Mouse (Mus musculus) olfactory bulb, adult 2 months (tissue): ENCODE measurements around the gene Tmc8. TPM values are rescaled to one million over a fixed set of nuclear protein-coding genes. Genes with fewer than 3 reads are reported as not detected.

Experiments
- H3K27ac ChIP-seq: fragments of 200-500 bp; 2 replicates; pipeline ENCODE4 v1.5.1; 2012; ENCODE audit warnings: low read depth, low read length; ENCODE audit not compliant: insufficient read depth
- H3K4me1 ChIP-seq: fragments of 200-500 bp; 2 replicates; pipeline ENCODE4 v1.6.1; 2012; ENCODE audit warnings: low read length; ENCODE audit not compliant: control insufficient read depth, insufficient read depth
- H3K4me3 ChIP-seq: fragments of 200-500 bp; 2 replicates; pipeline ENCODE4 v1.5.1; 2012; ENCODE audit warnings: mild to moderate bottlenecking, low read depth, low read length, moderate library complexity; ENCODE audit not compliant: insufficient read depth
- CTCF ChIP-seq: fragments of 200-500 bp; IDR thresholded peaks from 2 replicates; pipeline ENCODE4 v1.5.1; 2012; ENCODE audit warnings: low read depth, mild to moderate bottlenecking, low read length, moderate library complexity; ENCODE audit not compliant: insufficient read depth
- POLR2A ChIP-seq: fragments of 200-500 bp; IDR thresholded peaks from 2 replicates; pipeline ENCODE4 v1.6.1; 2012; ENCODE audit warnings: mild to moderate bottlenecking, low read depth, low read length, moderate library complexity; ENCODE audit not compliant: insufficient read depth
- WGBS: fragments of 180-500 bp; shearing (Covaris S2); methylation state at CpG from one replicate; pipeline ENCODE4 v1.1.7; 2018; 5-methylcytosine and 5-hydroxymethylcytosine counted together
- polyA plus RNA-seq: library from polyadenylated mRNA; stranded (reverse); fragments of >200 nt; gene quantifications from 2 replicates; pipeline ENCODE4 v1.2.4, GENCODE M21; 2012; ENCODE audit warnings: low replicate concordance; ENCODE audit not compliant: missing spikeins, insufficient read depth, insufficient read length

Tmc8 gene
- polyA plus RNA-seq, 1 experiment: not detected

DNA sequence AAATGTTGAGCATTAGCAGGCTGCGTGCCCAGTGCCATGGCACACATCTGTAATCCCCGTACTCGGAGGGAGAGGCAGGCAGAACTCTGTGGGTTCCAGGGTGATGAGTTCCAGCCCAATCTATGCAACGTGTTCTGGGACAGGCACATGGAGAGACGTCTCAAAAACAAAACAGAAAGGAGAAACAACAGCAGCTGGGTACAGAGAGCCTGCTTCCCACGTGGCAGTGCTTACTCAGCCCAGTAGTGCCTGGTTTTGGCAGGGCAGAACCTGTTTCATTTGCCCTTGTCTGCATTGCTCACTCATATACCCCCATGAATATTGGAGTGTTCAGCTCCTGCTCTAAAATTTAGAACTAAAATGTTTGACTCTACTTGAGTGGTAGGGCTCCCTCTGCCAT, 30.3 kb upstream of the Tmc8 start:
- no peak overlapping the region for H3K4me3 ChIP-seq
- TF ChIP-seq POLR2A (no peak), CTCF (no peak)
- H3K27ac ChIP-seq: no peak overlapping the region
- no peaks in the 10 kb centered on the region for H3K4me1 ChIP-seq
- 72% methylated on average over 6 of the region's 6 CpGs for WGBS

DNA sequence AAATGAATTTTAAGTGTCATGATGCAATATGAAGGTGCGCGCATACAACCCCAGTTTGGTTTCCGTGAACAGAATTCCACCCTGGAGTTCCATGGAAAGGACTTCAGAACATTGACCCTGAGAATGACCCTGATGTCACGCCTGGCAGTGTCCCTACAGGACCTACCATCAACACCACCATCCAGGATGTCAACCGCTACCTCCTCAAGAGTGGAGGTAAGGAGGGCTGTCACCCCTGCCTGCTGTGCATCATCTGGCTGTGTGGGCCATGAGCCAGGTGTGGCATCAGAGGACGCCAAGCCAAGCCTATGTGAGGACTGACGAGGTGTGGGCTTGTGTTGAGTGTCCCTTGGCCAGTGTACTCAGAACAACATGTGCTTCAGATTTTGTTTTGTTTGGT, 26.0 kb upstream of the Tmc8 start:
- H3K27ac ChIP-seq: no peak overlapping the region
- H3K4me3 ChIP-seq: no peak overlapping the region
- WGBS: over 99% methylated on average over 7 of the region's 7 CpGs
- no peak for TF ChIP-seq CTCF
- H3K4me1 ChIP-seq: peaks cover 6% of the 10 kb centered on the region; the same call in 1 of the 2 replicates

DNA sequence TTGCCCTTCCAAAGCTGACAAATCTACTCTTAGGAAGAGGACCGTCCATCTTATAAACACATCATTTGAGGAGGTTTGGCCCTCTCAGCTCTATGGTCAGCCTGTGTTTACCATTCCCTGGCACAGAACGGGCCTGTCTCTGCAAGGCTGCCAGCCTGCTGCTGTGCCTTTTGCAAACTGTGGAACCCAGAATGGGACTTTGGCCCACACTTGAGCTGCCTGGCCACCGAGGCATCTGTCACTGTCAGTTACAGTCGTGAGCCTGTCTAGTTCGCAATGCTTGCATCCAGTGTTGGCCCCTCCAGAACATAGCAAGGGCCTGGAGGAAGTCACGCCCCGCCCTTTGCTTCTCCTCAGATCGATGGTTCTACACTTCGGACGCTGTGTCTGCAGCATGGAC, 22.6 kb upstream of the Tmc8 start:
- TF ChIP-seq CTCF (no peak), POLR2A (no peak)
- 87% methylated on average over 10 of the region's 10 CpGs for WGBS
- Histone ChIP-seq H3K27ac (no peak overlapping the region), H3K4me3 (no peak overlapping the region), H3K4me1 (peaks cover 8% of the 10 kb centered on the region; the same call in 1 of the 2 replicates)

DNA sequence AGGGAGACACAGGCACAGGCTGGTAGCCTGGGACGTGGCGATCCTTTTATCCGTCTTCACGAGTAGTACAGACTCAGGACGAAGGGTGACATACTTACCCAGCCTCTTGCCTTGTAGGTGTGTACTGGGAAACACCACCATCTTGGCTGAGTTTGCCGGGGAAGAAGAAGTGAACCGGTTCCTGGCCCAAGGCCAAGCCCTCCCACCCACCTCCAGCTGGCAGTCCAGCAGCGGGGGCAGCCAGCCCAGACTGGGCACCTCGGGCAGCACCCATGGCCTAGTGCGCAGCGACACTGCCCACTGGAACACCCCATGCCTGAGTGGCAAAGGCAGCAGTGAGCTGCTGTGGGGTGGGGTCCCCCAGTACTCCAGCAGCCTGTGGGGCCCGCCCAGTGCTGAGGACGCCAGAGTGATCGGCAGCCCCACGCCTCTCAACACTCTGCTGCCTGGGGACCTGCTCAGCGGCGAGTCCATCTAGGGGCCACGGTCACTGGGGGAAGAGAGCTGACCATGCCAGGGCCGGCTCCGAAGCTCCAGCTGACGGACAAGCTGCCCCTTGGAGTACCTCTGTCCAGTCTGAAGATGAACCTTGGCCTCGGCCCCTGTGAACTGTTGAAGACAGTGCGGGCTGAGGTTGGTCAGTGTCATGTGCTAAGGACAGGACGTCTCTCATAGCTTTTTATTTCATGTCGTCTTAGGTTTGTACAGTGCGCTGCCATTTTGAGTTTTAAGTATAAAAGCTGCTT, 21.3 kb upstream of the Tmc8 start:
- 81% methylated on average over 26 of the region's 26 CpGs for WGBS
- TF ChIP-seq CTCF (no peak), POLR2A (no peak)
- Histone ChIP-seq H3K27ac (no peak overlapping the region), H3K4me3 (no peak overlapping the region), H3K4me1 (peaks cover 8% of the 10 kb centered on the region; the same call in 1 of the 2 replicates)

DNA sequence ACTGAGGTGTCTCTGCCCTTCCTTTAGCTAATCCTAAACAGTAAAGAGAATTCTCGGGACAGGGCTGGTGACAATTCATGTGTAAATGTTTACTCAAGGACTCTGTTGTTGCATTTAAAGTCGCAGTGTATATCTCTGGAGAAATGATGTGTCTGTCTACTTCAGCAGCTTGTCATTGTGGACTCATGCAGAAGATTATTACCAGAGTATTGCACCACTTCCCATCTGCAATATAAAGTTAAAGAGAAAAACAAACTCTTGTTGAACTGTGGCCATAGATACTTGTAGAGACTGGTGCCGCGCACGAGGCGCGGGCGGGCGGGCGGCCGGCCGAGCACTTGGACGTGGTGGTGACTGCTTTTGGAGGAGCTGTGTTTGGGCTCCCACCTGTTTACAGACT, 20.1 kb upstream of the Tmc8 start:
- no peak overlapping the region for H3K27ac ChIP-seq
- H3K4me3 ChIP-seq: no peak overlapping the region
- 91% methylated on average over 13 of the region's 13 CpGs for WGBS
- no peak for TF ChIP-seq POLR2A
- no peak for TF ChIP-seq CTCF
- peaks cover 8% of the 10 kb centered on the region; the same call in 1 of the 2 replicates for H3K4me1 ChIP-seq

DNA sequence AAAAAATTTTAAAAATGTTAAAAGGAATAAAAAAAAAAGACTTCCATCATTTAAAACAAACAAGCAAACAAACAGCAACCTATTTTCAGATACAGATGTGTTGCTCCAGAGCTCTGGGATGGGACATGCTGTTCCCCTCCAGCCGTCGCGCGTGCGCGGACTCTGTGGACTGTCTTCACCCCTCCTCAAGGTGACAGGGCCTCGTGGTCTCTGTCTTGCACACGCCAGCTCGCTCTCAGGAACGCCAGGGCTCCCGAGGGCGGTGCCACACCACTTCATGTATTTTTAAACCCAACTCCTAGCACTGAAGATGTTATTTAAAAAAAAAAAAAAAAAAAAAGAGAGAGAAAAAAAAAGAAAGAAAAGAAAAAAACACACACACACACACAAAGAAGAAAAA, 19.6 kb upstream of the Tmc8 start:
- WGBS: 65% methylated on average over 12 of the region's 12 CpGs
- no peak overlapping the region for H3K27ac ChIP-seq
- no peak overlapping the region for H3K4me3 ChIP-seq
- peaks cover 8% of the 10 kb centered on the region; the same call in 1 of the 2 replicates for H3K4me1 ChIP-seq
- TF ChIP-seq POLR2A (no peak), CTCF (no peak)

DNA sequence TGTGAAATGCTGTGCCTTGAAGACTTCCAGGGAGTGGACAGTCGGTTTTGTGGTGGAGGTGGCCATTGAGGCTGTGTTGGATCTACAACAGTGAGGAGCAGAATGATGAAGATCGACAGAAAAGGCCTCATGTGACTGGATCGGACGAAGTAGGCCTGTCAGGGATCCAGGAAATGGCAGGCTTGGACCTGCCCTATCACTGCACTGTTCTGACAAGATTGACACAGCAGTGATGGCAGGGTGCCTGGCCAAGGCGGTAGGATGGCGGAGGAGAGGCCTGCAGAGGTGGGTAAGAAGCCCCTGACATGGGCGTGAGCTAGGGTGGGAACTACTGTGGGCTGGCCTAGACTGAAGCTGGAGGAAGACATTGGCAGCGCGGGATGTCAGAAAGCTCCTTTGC, 17.6 kb upstream of the Tmc8 start:
- WGBS: 92% methylated on average over 9 of the region's 9 CpGs
- H3K27ac ChIP-seq: no peak overlapping the region
- no peak for TF ChIP-seq POLR2A
- TF ChIP-seq CTCF: no peak
- H3K4me3 ChIP-seq: no peak overlapping the region
- peaks cover 8% of the 10 kb centered on the region for H3K4me1 ChIP-seq

DNA sequence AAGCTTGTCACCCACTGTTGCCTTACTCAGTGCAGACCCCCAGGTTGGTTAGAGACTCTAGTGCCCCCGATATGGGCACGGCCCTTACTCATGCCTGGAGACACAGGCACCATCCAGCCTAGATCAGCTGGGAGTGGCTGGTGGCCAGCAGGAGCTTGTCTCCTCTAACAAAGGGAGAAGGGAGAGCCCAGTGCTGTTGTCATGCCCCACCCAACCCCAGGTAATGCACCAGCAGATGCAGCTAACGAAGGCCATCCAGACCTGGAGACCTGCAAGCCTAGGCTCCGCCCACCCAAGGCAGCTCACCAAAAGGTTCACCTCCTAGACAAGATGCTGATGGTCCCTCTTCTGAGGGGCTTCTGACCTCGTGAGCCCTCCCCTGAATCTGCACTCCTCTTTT, 16.5 kb upstream of the Tmc8 start:
- TF ChIP-seq POLR2A: no peak
- no peak for TF ChIP-seq CTCF
- 90% methylated on average over 5 of the region's 5 CpGs for WGBS
- H3K27ac ChIP-seq: no peak overlapping the region
- no peak overlapping the region for H3K4me3 ChIP-seq
- peaks cover 6% of the 10 kb centered on the region for H3K4me1 ChIP-seq

DNA sequence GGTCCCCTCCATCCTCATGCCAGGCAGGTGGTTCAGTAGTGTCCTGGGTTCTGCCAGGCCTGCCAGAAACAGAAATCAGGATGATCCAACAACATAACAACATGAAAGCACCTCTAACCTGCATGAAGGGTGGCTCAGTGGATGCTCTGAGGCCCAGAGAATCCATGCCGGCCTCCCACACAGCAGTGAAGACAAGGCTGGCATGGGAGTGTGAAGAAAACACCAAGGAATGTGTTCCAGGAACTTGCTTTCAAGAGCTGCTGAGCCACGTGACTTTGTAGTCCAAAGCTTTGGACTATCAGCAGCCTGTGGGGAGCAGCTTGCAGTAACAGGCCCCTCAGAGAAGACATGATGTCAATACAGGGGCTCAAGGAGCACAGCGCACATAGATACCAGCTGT, 15.6 kb upstream of the Tmc8 start:
- Histone ChIP-seq H3K27ac (no peak overlapping the region), H3K4me1 (peaks cover 2% of the 10 kb centered on the region), H3K4me3 (no peak overlapping the region)
- no peak for TF ChIP-seq POLR2A
- no peak for TF ChIP-seq CTCF
- 78% methylated on average over 3 of the region's 3 CpGs for whole genome bisulfite sequencing
